Mouse (Mus musculus) embryonic facial prominence, embryonic 12.5 days (tissue): ENCODE measurements around the gene Cep128. TPM values are rescaled to one million over a fixed set of nuclear protein-coding genes. Genes with fewer than 3 reads are reported as not detected.

ENCODE experiments used
- ATAC-seq: fragments of 200-750 bp; cut with Nextera tagmentation; 2 replicates; pipeline ENCODE4 v1.8.0; 2017; ENCODE audit not compliant: insufficient number of reproducible peaks, insufficient read depth, low FRiP score, low TSS enrichment
- H3K27ac ChIP-seq: fragments of 300-500 bp; sonication (generic); 2 replicates; pipeline ENCODE4 v1.5.1; 2016; ENCODE audit warnings: mild to moderate bottlenecking
- H3K27me3 ChIP-seq: fragments of 300-500 bp; sonication (generic); 2 replicates; pipeline ENCODE4 v1.6.1; 2016; ENCODE audit warnings: mild to moderate bottlenecking, moderate library complexity
- H3K36me3 ChIP-seq: fragments of 300-500 bp; sonication (generic); 2 replicates; pipeline ENCODE4 v1.6.1; 2016; ENCODE audit warnings: mild to moderate bottlenecking
- H3K4me1 ChIP-seq: fragments of 300-500 bp; sonication (generic); 2 replicates; pipeline ENCODE4 v1.6.1; 2016
- H3K4me2 ChIP-seq: fragments of 300-500 bp; sonication (generic); replicated peaks from 2 replicates; pipeline ENCODE4 v1.6.1; 2016; ENCODE audit warnings: mild to moderate bottlenecking, moderate library complexity
- H3K4me3 ChIP-seq: fragments of 300-500 bp; sonication (generic); 2 replicates; pipeline ENCODE4 v1.5.1; 2016; ENCODE audit warnings: mild to moderate bottlenecking
- H3K9ac ChIP-seq: fragments of 300-500 bp; sonication (generic); 2 replicates; pipeline ENCODE4 v1.6.1; 2016; ENCODE audit warnings: mild to moderate bottlenecking, moderate library complexity
- H3K9me3 ChIP-seq: fragments of 300-500 bp; sonication (generic); 2 replicates; pipeline ENCODE4 v1.6.1; 2016; ENCODE audit warnings: mild to moderate bottlenecking, moderate library complexity
- WGBS: fragments of 180-500 bp; shearing (Covaris S2); methylation state at CpG from one replicate; pipeline ENCODE4 v1.1.7; 2016; 5-methylcytosine and 5-hydroxymethylcytosine counted together
- polyA plus RNA-seq: library from polyadenylated mRNA; unstranded; fragments of >200 nt; fragmentation: Nextera tagmentation; extraction: Ambion mirVana; gene quantifications from 2 replicates; pipeline ENCODE4 v1.2.1, GENCODE M21; 2016

Gene Cep128
- polyA plus RNA-seq, 1 experiment from 2014 or later, result 9.3 TPM

DNA sequence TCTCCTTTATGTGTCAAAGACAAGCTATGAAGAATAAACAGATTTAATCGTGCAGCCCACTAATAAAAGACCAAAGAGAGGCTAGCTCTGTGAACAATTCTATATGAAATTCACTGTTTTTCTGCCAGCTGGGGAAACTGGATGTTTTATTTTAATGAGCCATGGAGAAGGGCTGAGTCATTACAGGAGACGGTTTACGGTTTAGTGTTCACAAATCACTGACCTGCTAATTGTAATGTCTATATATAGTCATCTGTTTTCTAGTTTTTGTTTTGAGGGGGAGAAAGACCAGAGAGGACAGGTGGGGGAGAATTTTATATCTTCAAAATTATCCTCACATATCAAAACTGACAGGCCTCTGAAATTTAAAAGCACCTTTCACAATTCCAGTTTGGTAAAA lies 212.6 kb downstream of the Cep128 start:
- no peaks in the 10 kb centered on the region for H3K4me1 ChIP-seq
- 81% methylated on average over 3 of the region's 3 CpGs for WGBS

DNA sequence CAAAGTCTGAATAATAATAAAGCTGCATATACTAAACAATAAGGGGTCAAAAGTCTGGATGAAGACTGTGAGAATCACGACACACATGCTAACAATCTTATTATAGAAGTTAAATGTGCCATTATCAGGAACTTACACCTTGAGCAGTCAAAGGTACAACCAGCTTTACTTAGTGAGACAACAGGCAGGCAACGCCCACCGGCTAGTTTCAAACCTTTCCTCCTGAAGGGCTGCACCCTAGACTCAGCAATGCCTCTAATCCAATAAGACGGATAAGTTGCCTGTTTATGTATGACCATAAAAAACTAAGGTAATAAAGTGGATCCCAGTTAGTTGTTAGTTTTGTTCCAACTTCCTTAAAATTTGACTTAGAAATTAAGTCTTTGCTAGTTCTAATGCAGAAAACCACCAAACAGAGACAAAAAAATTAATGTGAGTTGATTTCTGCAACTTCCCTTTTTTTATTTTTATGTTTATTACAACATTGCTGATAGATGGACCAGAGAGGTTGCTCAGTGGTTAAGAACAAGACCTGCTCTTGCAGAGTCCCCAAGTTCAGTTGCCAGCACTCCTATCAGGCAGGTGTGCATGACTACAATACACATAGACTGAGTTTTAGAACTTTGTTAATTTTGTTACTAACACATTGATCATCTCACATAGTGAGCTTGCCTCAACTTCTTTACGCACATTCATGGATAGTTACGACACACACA lies 223.0 kb downstream of the Cep128 start:
- Histone ChIP-seq H3K36me3 (no peaks in the 10 kb centered on the region), H3K27ac (no peak overlapping the region), H3K4me1 (no peaks in the 10 kb centered on the region), H3K9me3 (no peaks in the 10 kb centered on the region), H3K4me3 (no peak overlapping the region), H3K9ac (no peak overlapping the region), H3K4me2 (no peak overlapping the region), H3K27me3 (no peaks in the 10 kb centered on the region)
- 87% methylated on average over 6 of the region's 6 CpGs for WGBS
- ATAC-seq, result no peak

More for the DNA sequence above, 212.6 kb downstream of the Cep128 start:
- Histone ChIP-seq H3K36me3 (no peaks in the 10 kb centered on the region), H3K4me2 (no peak overlapping the region), H3K9ac (no peak overlapping the region), H3K4me3 (no peak overlapping the region), H3K9me3 (no peaks in the 10 kb centered on the region), H3K27ac (no peak overlapping the region), H3K27me3 (no peaks in the 10 kb centered on the region)
- ATAC-seq, result no peak

DNA sequence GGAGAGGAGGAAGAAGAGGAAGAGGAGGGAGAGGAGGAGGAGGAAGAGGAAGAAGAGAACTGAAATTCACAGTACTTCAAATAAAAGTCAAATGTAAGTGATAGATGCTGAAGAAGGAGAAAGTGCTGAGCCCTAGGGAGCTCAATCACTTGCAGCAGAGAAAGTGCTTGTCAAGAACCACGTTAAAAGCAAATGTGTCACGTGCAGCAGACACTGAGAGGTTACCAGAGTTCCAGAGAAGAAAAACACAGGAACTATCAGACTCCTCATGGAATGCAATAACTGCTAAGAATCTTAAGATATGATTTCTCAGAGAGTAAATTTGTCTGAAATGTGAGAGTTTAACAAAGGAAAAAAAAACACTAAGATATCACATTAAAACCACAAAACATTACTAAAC lies 225.7 kb downstream of the Cep128 start:
- WGBS, result 47% methylated on average over 2 of the region's 2 CpGs

DNA sequence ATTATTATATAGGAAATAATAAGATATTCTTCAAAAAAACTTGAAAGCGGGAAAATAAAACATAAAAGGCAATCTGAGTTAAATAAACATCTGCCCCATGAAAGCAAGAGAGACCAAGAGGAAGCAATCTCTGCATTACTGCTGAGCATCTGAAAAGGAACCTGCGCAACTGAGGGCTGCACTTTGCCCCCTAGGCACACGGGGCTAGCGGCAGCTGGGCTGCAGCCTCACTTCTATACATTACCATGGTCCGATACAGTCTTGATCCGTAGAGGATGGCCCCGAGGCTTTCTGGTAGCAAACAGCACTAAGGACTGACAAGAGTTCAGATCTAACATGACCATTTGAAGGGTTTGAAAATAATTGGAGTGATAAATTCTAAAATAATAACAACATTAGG lies 230.2 kb downstream of the Cep128 start:
- no peak overlapping the region for H3K4me2 ChIP-seq
- no peak overlapping the region for H3K27ac ChIP-seq
- no peaks in the 10 kb centered on the region for H3K27me3 ChIP-seq
- no peak for ATAC-seq
- H3K9me3 ChIP-seq, result no peaks in the 10 kb centered on the region
- H3K4me3 ChIP-seq, result no peak overlapping the region
- WGBS, result 67% methylated on average over 7 of the region's 7 CpGs
- no peaks in the 10 kb centered on the region for H3K36me3 ChIP-seq
- H3K9ac ChIP-seq, result no peak overlapping the region
- H3K4me1 ChIP-seq, result no peaks in the 10 kb centered on the region

More for the DNA sequence above, 225.7 kb downstream of the Cep128 start:
- no peak for ATAC-seq
- Histone ChIP-seq H3K4me2 (no peak overlapping the region), H3K36me3 (no peaks in the 10 kb centered on the region), H3K9me3 (no peaks in the 10 kb centered on the region), H3K4me3 (no peak overlapping the region), H3K4me1 (no peaks in the 10 kb centered on the region), H3K27me3 (no peaks in the 10 kb centered on the region), H3K27ac (no peak overlapping the region), H3K9ac (0 out of 2 replicates have a peak overlapping the region, but pooled peaks have one; percentile 5)

DNA sequence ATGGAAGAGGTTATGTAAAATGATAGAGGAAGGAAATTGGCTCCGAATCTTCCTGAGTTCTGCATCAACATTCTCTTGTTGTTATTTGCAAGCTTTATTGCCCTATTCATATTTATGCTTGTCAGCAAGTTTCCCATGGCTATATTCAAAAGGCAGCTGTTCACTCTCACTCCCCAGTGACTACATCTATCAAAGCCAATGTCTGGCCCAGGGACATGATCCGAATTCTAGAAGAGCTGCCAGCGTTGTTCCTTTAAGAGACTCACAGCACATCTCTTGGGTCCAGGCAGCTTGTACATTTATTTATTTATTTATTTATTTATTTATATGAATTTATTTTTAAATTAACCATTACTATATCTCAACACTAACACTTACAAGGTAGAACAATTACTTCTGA lies 235.1 kb downstream of the Cep128 start:
- no peaks in the 10 kb centered on the region for H3K27me3 ChIP-seq
- no peaks in the 10 kb centered on the region for H3K9me3 ChIP-seq
- no peak overlapping the region for H3K4me2 ChIP-seq
- H3K36me3 ChIP-seq, result no peaks in the 10 kb centered on the region
- H3K4me1 ChIP-seq, result no peaks in the 10 kb centered on the region
- no peak overlapping the region for H3K4me3 ChIP-seq
- ATAC-seq, result no peak
- no peak overlapping the region for H3K27ac ChIP-seq
- H3K9ac ChIP-seq, result no peak overlapping the region
- WGBS, result 91% methylated on average over 3 of the region's 3 CpGs

DNA sequence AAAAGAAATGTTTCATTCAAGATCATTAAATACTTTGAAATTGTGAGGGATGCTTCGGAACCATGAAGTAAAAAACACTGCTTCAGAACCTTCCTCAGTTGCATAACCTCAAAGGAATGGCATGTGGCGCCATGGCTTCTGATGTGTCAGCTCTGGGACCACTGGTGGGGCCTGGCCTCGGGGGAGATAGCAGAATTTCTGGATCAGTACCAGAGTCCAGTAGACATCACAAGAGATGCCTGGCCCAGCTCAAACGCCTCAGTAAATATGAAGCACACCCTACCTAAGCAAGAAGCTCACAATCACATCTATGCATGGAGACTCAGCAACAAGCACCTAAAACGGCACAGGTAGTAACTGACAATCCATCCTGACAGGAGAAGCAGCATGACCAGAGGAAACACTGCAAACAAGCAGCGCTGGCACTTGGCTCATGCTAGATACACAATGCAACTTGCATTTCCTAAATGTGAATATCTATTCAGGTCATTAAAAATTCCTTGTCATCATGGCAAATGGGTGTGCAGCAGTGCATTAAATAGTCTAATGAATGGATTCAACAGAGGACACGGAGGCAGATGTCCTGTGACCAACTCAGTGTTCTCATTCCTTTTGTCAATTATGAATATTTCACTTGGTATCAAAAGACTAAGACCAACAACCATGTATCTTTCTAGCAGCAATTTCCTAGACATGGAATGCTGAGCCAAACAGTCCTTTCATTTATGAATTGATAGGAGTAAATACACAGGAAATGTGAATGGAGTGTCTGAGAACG lies 249.3 kb downstream of the Cep128 start:
- no peak for ATAC-seq
- Histone ChIP-seq H3K4me1 (no peaks in the 10 kb centered on the region), H3K27ac (no peak overlapping the region), H3K4me3 (no peak overlapping the region), H3K9ac (no peak overlapping the region), H3K27me3 (no peaks in the 10 kb centered on the region), H3K4me2 (no peak overlapping the region), H3K9me3 (no peaks in the 10 kb centered on the region), H3K36me3 (no peaks in the 10 kb centered on the region)
- 87% methylated on average over 8 of the region's 8 CpGs for WGBS

DNA sequence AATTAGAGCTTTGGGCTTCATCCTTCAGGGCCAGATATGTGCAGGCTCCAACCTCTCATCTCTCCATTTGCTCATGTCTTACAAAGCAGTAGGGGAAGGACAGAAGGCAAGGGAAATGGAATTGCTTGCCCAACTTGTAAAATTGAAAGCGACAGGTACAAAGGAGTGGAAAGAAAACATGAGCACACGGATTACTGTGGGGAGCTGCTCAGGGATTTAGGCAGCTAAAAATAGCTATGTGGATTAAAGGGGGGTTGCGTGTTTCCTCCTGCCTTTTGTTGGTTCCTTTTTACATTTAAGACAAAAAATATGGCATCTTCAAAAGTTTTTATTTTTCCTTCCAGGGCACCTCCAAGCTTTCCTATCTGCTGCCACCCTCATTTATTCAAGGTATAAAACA lies 269.2 kb downstream of the Cep128 start:
- no peaks in the 10 kb centered on the region for H3K4me1 ChIP-seq
- H3K4me3 ChIP-seq, result no peak overlapping the region
- no peak overlapping the region for H3K9ac ChIP-seq
- H3K9me3 ChIP-seq, result no peaks in the 10 kb centered on the region
- H3K27ac ChIP-seq, result no peak overlapping the region
- no peaks in the 10 kb centered on the region for H3K36me3 ChIP-seq
- H3K4me2 ChIP-seq, result no peak overlapping the region
- no peak for ATAC-seq
- no peaks in the 10 kb centered on the region for H3K27me3 ChIP-seq
- WGBS, result 60% methylated on average over 3 of the region's 3 CpGs

DNA sequence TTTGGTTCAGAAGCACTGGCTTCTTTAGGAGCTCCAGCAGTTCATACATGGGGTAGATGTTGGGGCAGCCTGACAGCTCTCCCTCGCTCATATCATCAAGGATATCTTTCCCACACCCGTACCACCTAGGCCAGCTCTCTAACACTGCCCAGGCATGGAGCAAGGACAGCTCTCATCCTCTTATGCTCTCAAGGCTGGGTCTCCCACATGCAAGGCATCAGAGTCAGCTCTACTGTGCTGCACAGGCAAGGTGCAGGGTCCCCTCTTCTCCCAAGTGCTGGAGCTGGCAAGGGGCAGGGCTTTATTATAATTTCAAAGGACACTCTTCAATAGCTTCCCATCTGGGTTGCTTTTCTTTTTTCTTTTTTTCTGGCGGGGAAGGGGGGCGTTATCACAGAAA lies 280.9 kb downstream of the Cep128 start:
- no peaks in the 10 kb centered on the region for H3K36me3 ChIP-seq
- H3K4me3 ChIP-seq, result no peak overlapping the region
- H3K9ac ChIP-seq, result no peak overlapping the region
- 76% methylated on average over 4 of the region's 4 CpGs for WGBS
- no peaks in the 10 kb centered on the region for H3K4me1 ChIP-seq
- ATAC-seq, result no peak
- H3K27me3 ChIP-seq, result no peaks in the 10 kb centered on the region
- no peak overlapping the region for H3K27ac ChIP-seq
- H3K9me3 ChIP-seq, result no peaks in the 10 kb centered on the region
- H3K4me2 ChIP-seq, result no peak overlapping the region

DNA sequence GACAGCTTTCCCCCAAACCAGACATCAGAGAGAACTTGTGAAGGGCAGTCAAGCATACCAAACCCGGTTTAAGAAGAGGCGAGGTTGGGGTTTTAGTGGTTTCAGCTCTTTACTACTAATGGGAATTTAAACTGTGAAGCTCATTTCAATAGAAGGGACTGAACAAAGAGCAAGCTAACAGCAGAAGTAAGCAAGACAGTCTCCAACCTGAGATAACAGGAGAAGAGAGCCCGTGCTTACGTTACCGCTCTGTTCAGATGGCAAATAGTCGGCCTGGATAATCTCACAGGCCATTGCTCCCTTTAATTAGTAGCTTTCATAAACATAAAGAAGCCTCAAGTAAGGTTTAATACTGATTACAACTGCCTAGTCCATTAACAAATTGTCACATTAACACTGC lies 286.3 kb downstream of the Cep128 start:
- no peaks in the 10 kb centered on the region for H3K9me3 ChIP-seq
- no peaks in the 10 kb centered on the region for H3K4me1 ChIP-seq
- ATAC-seq, result no peak
- H3K4me2 ChIP-seq, result no peak overlapping the region
- WGBS, result 67% methylated on average over 6 of the region's 6 CpGs
- no peak overlapping the region for H3K9ac ChIP-seq
- H3K27me3 ChIP-seq, result no peaks in the 10 kb centered on the region
- H3K4me3 ChIP-seq, result no peak overlapping the region
- no peaks in the 10 kb centered on the region for H3K36me3 ChIP-seq
- H3K27ac ChIP-seq, result no peak overlapping the region

DNA sequence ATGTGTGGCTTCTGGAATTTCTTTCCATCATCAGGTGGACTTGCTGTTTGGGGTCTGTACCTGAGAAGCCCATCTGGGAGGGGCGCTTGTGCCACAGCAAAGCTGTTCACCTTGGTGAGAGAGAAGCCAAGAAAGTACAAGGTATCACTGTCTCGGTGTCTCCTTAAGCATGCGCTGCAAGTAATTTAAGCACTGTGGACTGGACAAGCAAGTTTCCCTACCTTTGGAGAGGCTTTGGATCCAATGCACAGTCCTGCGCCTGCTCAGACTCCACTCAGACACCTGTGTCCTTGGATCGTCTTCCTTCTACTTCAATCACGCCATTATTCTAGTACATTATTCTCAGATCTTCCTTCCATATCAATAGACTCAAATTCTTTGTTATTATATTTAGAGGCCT lies 288.0 kb downstream of the Cep128 start:
- no peak overlapping the region for H3K4me3 ChIP-seq
- no peak overlapping the region for H3K9ac ChIP-seq
- whole genome bisulfite sequencing, result 87% methylated on average over 6 of the region's 6 CpGs
- no peak for ATAC-seq
- no peaks in the 10 kb centered on the region for H3K36me3 ChIP-seq
- H3K27me3 ChIP-seq, result no peaks in the 10 kb centered on the region
- no peak overlapping the region for H3K27ac ChIP-seq
- H3K4me2 ChIP-seq, result no peak overlapping the region
- no peaks in the 10 kb centered on the region for H3K4me1 ChIP-seq
- no peaks in the 10 kb centered on the region for H3K9me3 ChIP-seq

DNA sequence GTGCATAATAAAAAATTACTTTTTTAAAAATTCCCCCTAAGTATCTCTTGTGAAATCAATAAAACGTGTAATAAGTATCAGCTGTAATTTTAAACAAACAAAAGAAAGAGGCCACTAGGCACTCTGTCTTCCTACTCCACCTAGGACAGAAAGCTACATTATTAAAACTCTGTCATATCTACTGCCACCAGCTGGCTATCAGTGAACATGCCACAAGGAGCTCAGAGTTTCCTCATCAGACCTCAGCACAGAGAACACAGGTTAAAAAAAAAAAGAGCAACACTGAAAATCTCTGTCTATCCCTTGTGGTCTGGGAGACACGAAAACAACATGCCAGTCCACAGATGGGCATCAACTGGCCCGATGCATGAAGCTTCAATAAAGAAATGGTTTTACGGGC lies 295.9 kb downstream of the Cep128 start:
- H3K27me3 ChIP-seq, result no peaks in the 10 kb centered on the region
- WGBS, result 85% methylated on average over 4 of the region's 4 CpGs
- no peaks in the 10 kb centered on the region for H3K36me3 ChIP-seq
- no peaks in the 10 kb centered on the region for H3K9me3 ChIP-seq
- no peak overlapping the region for H3K4me3 ChIP-seq
- no peak overlapping the region for H3K9ac ChIP-seq
- no peaks in the 10 kb centered on the region for H3K4me1 ChIP-seq
- no peak overlapping the region for H3K27ac ChIP-seq
- H3K4me2 ChIP-seq, result no peak overlapping the region
- no peak for ATAC-seq

DNA sequence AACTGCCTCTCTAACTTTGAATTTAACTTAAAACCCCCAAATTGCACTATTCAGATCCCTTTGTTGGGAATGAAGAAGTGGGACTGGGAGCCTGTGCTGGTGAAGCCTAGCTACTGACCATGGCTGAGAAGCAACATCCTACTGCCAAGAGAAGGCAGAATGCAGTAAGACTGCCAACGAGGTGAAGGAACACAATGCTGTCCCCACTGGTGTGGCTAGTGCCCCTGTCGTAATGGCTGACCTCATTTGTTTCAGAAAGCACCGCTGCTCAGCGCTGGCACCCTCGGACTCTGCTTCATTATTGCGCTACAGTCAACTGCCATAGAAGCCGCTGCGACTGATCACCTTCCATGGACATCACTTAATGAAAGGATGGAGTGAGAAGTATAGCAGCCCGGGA lies 298.2 kb downstream of the Cep128 start:
- Histone ChIP-seq H3K4me3 (no peak overlapping the region), H3K4me2 (no peak overlapping the region), H3K27me3 (no peaks in the 10 kb centered on the region), H3K36me3 (no peaks in the 10 kb centered on the region), H3K9me3 (no peaks in the 10 kb centered on the region), H3K4me1 (no peaks in the 10 kb centered on the region), H3K27ac (no peak overlapping the region), H3K9ac (no peak overlapping the region)
- ATAC-seq, result no peak
- 90% methylated on average over 9 of the region's 9 CpGs for WGBS
